Mouse (Mus musculus): ENCODE data around the gene Sorcs1.

Sorcs1 gene

DNA sequence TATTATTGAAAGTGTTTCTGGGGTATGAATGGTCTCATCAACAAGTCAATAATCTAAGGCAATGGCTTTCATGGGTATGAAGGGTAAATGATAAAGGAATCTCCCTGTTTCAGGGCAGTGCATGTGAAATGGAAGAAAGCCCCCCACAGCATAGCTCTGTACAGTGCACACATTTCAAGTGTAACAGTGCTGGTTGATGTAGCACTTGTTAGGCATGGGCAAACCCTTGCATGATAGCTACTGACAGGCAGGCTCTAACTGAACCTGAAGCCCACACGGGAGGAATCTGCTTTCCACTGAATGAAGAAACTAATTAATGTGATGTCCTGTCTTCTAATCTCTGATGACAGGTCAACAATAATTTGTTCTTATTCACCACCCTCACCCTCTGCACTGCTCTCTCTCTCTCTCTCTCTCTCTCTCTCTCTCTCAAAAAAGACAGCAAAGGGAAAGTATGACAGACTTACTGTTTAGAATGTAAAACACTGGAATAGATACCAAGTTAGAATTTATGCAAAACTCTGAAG lies 108.7 kb downstream of the Sorcs1 start:
- no peak for DNase-seq (ENCODE audit: extremely low spot score, low read depth, low spot score)

DNA sequence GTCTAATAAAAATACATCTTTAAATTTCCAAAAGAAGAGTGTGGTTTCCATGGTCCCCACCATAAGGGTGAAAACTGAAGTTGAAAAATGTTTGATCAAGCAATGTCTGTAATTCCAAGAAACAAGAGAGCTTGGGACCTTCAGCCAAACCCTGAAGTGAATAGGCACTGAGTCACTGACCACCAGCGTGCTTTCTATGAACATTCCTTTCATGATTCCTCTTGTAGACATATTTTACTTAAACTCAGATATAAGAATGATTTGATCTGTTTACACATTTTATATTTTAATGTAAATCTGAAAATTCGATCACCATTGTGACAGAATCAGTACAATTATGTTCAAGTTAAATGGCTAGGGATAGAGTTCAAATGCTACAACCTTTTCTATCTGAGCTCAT lies 112.1 kb downstream of the Sorcs1 start:
- no peak for DNase-seq (ENCODE audit: extremely low spot score, low read depth, low spot score)

DNA sequence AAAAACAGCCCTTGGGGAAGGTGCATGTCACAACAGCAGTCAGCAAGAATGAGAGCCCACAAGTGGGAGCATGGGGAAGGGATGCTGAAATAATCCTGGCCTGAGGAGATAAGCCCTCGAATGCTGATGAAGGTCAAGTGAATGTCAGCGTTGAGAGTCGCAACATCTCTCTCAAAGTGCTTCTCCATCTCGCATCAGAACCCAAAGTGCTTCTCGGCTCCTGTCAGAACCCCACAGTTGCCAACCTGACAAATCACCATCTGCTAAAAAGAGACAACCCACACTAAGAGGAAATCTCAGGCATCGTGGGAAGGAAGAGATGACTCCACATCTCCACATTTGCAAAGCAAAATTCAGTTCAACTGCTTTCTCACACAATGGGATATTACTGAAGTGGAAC lies 119.7 kb downstream of the Sorcs1 start:
- no peak for DNase-seq (ENCODE audit: extremely low spot score, low read depth, low spot score)

DNA sequence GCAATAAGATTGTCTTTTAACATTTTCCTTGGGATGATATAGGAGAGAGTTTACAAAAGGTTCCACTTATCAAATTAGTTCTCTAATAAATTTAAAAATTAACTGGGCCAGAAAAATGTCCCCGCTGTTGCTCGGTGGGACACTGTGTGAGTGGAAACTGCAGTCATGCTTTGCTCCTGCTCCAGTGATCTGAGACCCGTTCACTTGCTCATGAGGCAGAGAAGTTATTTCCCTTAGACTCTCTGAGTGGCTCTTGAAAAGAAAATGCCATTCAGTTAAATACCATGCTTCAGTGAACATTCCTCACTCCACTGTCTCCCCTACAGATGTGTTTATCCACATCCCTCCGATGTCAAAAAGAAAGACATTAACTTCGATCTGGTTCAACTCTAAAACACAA lies 144.4 kb downstream of the Sorcs1 start:
- no peak for DNase-seq (ENCODE audit: extremely low spot score, low read depth, low spot score)

DNA sequence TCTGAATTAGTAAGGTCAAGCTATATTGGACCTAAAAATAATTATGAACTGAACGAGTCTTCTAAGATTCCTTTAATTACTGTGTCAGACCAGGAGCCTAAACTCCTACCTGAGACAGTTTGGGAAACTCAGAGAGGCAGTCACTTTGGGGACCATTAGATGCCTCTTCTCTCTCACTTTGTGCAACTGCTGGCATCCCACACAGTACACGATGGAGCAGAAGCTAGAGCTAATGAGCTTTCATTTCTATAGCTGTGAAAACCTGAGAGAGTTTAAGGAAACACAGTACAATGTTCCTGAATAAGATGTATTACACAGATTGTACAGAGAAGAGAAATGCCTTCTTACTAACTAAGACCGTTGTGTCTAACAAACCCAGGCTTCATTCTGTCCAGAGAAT lies 150.6 kb downstream of the Sorcs1 start:
- no peak for DNase-seq (ENCODE audit: extremely low spot score, low read depth, low spot score)

DNA sequence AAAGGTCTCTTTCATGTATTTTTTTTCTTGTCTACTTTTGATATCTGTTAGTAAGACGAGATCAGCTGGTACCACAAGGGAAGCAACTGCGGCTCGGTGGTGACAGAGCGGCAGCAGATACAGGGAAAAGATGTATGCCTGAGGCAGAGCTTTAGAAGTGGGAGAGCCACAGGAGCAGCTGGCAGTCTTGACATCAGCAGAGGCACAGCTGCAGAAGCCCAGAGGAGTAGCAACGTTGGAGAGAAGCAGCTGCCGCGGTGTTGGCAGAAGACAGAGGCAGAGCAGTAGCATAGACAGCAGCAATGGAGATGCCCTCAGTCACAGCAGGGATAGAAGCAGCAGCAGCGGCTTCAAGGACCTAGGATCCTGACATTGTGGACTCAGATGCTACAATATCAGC lies 152.4 kb downstream of the Sorcs1 start:
- no peak for DNase-seq (ENCODE audit: extremely low spot score, low read depth, low spot score)

DNA sequence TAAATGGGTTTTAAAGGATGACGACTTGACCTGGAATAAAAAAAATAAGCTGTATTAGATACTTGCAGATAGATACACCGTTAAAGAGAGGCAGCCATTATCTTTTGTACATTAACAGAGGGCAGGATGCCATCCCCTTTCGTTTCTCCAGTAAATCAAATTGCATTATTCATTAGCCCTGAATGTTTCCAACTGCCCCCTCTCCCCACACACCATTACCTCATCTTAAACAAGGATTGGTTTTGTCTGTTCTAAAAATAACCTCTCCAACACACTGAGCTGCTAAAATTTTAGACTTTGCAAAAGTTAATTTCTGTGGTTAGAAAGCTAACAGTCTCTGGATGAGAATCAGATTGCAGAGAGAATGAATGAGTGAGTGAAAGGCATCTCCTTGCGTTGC lies 156.5 kb downstream of the Sorcs1 start:
- DNase-seq (ENCODE audit: extremely low spot score, low read depth, low spot score) = no peak

DNA sequence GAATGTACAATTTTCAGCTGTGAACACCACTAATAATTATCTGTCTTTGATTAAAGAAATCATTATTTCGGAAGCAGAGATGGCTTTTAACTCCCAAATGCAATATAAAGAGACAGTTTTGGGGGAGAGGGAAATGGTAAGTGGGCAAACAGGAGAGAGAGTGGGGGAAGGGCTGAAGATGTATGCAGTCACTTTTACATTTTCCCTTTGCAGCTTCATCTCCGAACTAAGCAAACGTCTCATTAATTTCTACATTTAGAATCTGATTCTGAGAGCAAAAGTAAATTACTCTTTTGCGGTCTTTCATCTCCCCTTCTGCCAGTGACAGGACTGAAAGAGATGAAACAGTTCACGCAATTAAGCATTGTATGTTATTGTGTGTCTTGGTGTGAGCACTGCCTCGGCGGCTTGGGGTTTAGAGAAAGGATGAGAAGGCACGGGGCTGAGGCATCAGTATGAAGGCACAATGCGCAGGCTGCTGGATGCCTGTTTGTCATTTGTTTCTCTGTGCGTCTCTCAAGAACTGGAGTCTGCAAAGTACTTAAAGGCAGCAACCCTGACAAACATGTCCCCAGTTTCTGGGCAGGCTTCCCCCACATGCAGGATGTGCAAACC lies 163.3 kb downstream of the Sorcs1 start:
- no peak for DNase-seq (ENCODE audit: extremely low spot score, low read depth, low spot score)

DNA sequence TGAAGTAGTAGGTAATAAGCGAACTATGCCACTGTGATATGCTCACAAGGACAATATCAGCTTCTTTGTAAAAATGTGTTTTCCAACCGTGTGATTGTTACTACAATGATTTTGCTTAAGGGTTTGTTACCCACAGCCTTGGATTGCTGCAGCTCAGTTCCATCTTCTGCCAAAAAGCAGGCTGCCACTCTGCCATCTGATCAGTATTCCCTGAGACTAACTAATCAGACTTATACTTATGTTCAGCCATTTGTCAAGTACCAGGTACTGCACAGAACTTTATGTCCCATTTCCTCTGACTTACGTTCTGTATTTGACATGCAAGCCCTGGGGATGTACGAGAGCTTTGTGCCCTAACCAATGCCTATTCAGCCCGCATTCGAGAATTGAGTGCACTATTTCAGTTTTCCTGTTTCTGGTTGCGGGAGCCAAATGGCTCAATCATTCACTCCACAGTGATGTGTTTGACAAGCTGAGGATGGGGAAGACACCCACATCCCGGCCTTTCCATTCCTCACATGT lies 164.1 kb downstream of the Sorcs1 start:
- no peak for DNase-seq (ENCODE audit: extremely low spot score, low read depth, low spot score)

DNA sequence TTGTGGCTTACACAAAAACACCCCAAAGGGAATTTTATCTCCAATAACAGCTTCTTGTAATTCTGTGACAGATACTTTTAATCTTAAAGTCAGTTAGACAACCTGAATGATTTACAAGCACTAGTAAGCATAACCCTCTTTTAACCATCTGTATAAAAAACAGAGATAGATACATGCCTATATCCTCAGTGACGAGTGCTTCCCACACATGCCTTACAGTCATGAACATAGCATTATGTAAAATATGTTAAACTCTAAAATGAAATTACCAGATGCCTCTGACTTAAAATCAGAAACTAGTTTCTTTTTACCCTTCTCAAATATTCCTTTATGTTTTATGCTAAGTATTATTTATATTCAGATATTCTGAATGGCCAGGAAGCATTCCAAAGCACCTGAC lies 175.6 kb downstream of the Sorcs1 start:
- no peak for DNase-seq (ENCODE audit: extremely low spot score, low read depth, low spot score)

DNA sequence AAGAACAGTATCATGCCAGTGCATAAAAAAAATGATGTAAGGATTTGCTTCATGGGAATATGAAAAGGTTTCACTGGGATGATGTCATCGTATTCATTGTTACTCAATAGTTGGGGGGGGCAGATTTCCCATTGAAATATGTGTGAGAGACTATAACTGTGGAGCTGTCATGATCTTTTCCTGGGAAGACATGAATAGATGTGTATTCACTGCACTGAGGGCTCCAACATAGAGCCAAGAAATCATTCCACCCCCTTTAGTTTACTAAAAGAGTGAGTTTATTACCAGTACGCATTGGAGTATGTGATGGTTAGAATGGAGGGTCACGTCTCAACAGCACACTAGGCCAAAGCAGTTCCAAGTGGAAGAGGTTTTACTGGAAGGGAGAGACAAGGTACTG lies 187.3 kb downstream of the Sorcs1 start:
- no peak for DNase-seq (ENCODE audit: extremely low spot score, low read depth, low spot score)

DNA sequence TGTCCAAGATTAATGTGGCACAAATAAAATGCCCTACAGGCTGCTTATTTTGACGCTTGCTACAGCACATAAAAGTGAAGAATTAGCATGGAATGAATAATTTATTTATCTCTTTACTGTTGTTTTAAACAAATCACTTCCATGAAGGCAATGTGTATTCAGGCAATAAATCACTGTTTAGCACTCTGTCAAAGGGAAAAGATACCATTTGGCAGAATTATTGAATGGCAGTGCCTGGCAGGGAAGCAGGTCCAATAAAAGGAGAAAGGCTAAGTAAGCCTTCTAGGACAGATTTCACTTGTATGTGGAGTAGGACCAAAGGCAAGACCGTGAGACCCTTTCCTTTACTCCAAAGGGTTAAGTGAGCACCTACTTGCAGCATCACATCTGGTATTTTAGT lies 187.7 kb downstream of the Sorcs1 start:
- DNase-seq (ENCODE audit: extremely low spot score, low read depth, low spot score) = no peak

DNA sequence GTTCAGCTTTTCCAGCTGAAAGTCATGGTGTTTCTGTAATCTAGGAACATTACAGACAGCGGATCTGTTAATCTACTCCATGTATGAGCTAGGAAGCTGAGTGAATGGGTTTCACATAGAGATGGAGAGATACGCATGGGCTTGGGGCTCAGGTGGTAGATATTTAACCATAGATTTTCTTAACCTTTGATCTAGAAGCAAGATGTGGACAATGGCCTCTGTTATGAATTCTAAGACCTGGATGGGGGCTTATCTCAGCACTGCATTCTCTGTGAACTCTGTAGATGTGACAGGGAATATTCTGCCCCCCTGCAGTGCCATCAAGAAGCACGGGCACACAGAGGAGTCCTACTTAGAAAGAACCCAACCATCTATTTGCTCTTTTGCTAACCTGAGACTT lies 188.7 kb downstream of the Sorcs1 start:
- no peak for DNase-seq (ENCODE audit: extremely low spot score, low read depth, low spot score)

DNA sequence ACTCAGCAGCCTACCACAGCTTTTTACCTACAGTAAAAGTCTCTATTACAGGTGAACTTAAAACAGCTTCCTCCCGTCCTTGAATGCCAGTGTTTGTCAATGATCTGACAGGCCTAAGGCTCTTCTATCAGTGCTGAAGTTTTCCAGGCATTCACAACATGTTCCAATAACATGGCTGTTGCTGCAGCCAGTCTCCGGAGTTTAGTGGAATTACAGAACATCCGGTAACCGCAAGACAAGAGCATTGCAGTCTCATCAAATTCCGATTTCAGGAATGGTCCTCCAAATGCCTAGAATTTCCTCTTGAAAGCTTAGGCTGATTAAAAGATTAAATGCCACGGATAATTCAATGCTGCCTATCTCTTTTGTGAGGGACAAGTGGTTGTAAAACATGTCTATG lies 190.0 kb downstream of the Sorcs1 start:
- DNase-seq (ENCODE audit: extremely low spot score, low read depth, low spot score) = no peak

DNA sequence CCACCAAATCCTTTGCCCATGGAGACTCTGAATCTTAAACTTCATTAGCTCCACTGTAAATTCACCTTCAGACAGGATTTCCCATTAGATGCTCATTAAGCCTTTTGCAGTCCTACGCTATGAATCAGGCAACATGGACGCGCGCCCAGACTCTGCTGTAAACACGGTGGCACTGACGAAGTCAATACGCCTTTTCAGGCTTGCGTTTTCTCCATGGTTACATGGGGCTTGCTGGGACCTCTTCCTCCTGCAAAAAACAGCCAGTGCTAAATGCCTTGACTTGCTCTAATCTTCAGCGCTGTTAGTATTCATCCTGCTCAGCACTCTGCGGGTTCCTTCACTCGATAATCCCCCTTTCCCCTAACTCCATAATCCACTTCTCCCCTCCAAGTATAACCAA lies 190.7 kb downstream of the Sorcs1 start:
- DNase-seq (ENCODE audit: extremely low spot score, low read depth, low spot score) = no peak

DNA sequence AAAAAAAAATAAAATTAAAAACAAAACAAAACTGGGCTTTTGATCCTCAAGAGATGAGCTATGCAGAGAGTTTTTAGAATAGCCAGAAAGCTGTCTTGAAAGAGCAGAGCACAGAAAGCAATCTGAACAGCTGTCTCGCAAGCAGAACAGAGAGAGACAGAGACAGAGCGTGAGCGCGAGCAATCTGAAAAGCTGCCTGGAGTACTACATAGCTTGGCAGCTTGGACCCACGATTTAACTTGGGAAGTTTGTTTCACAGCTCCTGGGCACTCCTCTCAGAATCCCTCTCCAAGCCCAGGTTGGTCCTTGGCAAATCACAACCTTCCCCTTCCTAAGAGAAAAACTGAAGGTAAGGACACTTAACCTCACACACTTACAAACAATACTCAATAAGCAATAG lies 192.1 kb downstream of the Sorcs1 start:
- no peak for DNase-seq (ENCODE audit: extremely low spot score, low read depth, low spot score)

DNA sequence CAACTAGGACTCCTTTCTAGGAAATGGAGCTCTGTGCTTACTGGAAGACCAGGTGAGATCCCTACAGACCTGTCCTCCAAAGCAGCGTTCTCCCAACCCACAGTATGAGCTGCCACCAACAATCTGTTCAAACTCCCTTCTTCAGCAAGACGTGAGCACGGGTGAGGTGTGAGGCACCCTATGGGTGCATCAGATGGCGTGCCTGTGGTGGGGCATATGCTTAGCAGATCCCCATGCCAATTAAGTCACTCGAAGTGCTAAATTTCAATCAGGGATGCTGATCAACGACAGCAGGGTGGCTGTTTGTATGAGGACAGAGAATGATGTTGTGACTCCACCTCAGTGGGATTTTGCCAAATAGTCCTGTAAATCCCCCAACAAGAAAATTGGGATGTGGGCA lies 201.7 kb downstream of the Sorcs1 start:
- DNase-seq (ENCODE audit: extremely low spot score, low read depth, low spot score) = no peak

DNA sequence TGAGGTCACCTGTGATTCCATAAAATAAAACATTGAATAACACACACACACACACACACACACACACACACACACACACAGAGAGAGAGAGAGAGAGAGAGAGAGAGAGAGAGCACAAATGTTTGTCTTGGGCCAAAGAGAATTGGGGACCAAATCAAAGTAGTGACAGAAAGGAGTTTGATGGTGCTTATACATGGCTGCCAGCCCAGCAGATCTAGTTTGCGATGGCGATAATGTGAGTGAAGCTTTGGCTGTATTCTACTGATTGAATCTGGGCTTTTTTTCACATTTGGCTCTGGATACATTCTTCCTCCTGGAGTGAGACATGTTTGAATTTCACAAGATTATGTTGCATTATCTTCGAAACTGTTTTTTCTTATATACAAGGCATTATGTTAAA lies 209.9 kb downstream of the Sorcs1 start:
- DNase-seq (ENCODE audit: extremely low spot score, low read depth, low spot score) = no peak

DNA sequence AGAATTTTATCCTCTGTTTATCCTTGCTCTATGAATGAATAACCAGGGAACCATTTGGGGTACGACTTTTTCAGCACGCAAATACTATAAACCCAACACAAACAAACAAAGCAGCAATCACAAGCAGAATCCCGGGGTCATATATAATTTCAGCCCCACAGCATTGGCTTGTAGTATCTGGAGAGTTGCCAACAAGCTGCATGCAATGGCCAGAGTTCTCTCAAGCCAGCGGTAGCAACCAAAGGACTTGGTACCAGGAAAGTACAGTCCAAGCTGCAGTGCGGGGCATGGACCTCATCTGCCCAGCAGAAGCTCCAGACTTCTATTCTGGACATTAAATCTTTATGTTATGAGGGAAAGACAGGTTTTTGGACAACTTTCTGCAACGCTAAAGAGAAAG lies 213.6 kb downstream of the Sorcs1 start:
- DNase-seq (ENCODE audit: extremely low spot score, low read depth, low spot score) = no peak

DNA sequence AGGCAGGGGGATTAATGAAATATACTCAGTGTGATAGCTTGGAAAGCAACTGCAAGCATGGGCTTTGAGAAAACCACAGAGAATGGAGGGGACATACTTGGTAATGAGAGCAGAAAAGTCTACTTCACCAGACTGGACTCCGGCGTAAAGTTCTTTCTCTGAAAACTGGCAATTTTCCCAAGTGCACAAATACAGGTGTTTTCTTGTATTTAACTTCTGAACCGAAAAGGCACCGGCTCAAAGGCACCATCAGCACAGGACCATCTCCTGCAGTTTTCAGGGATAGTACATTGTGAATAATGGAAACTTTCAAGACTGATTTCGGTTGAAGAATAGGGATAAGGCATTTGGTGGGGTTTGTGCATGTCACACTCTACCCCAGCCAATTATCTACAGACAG lies 219.9 kb downstream of the Sorcs1 start:
- DNase-seq (ENCODE audit: extremely low spot score, low read depth, low spot score) = no peak

DNA sequence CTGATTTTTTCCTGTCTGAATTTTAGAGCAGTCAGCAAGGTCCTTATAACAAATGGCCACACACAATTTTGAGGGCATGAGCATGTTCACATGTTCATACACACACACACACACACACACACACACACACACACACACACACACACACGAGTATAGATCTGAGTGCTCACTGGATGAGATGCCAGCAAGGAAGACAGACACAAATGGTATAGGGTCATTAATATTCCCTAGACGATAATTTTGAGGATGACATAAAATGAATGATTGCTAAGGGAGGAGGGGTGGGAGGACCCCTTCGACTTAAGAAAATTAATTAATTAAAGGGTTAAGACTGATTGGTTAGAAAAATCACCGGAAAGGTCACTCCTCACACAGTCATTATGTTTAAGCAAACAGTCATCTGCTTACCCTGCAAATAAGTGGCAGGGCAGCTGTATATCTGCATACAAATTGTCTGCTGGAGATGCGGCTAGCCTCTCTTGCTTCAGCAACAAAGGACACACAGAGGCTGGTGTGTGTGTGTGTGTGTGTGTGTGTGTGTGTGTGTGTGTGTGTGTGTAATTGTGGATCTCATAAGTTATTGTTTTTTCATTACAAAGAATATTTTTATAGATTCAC lies 221.1 kb downstream of the Sorcs1 start:
- DNase-seq (ENCODE audit: extremely low spot score, low read depth, low spot score) = no peak

DNA sequence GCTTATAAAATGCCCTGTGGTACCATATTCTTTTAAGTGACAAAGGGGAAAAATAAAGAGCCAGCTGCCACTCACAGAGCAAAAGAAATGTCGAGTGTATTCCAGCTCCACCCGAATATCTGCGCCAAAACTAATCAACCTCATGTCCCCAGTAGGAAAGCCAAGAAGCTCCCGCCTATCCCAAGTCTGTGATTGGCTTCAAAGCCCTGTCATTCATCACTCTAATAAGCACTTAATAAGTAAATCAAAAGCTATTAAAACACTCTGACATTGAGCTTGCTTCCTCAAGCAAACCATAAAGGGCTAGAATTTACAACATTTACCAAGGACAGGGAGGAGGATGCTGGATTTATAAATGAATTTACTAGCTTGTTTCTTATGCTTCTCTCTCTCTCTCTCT lies 237.3 kb downstream of the Sorcs1 start:
- no peak for DNase-seq (ENCODE audit: extremely low spot score, low read depth, low spot score)

All from hindlimb bud, embryonic 11.5 days (tissue).